Mouse (Mus musculus) MEL (cell line): Measurements from ENCODE around the gene Gm42957. TPM values are rescaled to one million over a fixed set of nuclear protein-coding genes. Genes with fewer than 3 reads are reported as not detected.

ENCODE experiments used
- DNase-seq: peaks from one replicate; pipeline ENCODE4 v3.0.0; 2011; ENCODE audit warnings: low read depth, low spot score
- H3K27ac ChIP-seq: 2 replicates; pipeline ENCODE4 v1.5.1; 2012; ENCODE audit warnings: low read depth, mild to moderate bottlenecking, control low read depth, low read length, moderate library complexity; ENCODE audit not compliant: control insufficient read depth
- H3K27me3 ChIP-seq, 2 experiments: fragments of 150-350 bp in 1 of 2; sonication (generic) in 1 of 2; 2 replicates each; pipeline ENCODE4 v1.6.1; 2012; ENCODE audit warnings: low read length in 2 of 2, mild to moderate bottlenecking in 2 of 2, improper control_type of control experiment in 1 of 2, moderate library complexity in 1 of 2; ENCODE audit not compliant: insufficient read depth in 2 of 2, control insufficient read depth in 1 of 2
- H3K36me3 ChIP-seq, 2 experiments: 2 replicates each; pipeline ENCODE4 v1.6.1; 2012 to 2014; ENCODE audit warnings: low read length in 2 of 2, improper control_type of control experiment in 1 of 2, inconsistent platforms in 1 of 2, mild to moderate bottlenecking in 1 of 2; ENCODE audit not compliant: insufficient read depth in 2 of 2, control insufficient read depth in 1 of 2
- H3K4me1 ChIP-seq, 2 experiments: fragments of 150-350 bp in 1 of 2; sonication (generic) in 1 of 2; 2 replicates each; pipeline ENCODE4 v1.6.1; 2012; ENCODE audit warnings: low read length in 2 of 2, improper control_type of control experiment in 1 of 2, mild to moderate bottlenecking in 1 of 2; ENCODE audit not compliant: insufficient read depth in 2 of 2, control insufficient read depth in 1 of 2
- H3K4me3 ChIP-seq, 2 experiments: fragments of 150-350 bp in 1 of 2; sonication (generic) in 1 of 2; 2 replicates each; pipeline ENCODE4 v1.5.1; 2012; ENCODE audit warnings: low read depth in 2 of 2, low read length in 2 of 2, mild to moderate bottlenecking in 2 of 2, moderate library complexity in 2 of 2, control low read depth in 1 of 2, improper control_type of control experiment in 1 of 2; ENCODE audit not compliant: control insufficient read depth in 1 of 2, insufficient read depth in 1 of 2
- H3K79me2 ChIP-seq: 2 replicates; pipeline ENCODE4 v1.6.1; 2012; ENCODE audit warnings: mild to moderate bottlenecking, low read length, moderate library complexity; ENCODE audit not compliant: control insufficient read depth, poor library complexity, insufficient read depth
- H3K9ac ChIP-seq: 2 replicates; pipeline ENCODE4 v1.6.1; 2012; ENCODE audit warnings: low read depth, mild to moderate bottlenecking, control low read depth, low read length, moderate library complexity; ENCODE audit not compliant: control insufficient read depth, poor library complexity, severe bottlenecking
- H3K9me3 ChIP-seq: fragments of 150-350 bp; sonication (generic); replicated peaks from 2 replicates; pipeline ENCODE4 v1.6.1; 2012; ENCODE audit warnings: mild to moderate bottlenecking, low read length, improper control_type of control experiment, moderate library complexity; ENCODE audit not compliant: insufficient read depth
- BHLHE40 ChIP-seq: IDR thresholded peaks from 2 replicates; pipeline ENCODE4 v1.6.1; 2012; ENCODE audit warnings: low read depth, mild to moderate bottlenecking, inconsistent platforms, low read length, improper control_type of control experiment, borderline replicate concordance
- CTCF ChIP-seq, 3 experiments: IDR thresholded peaks in 2 of 3; conservative IDR thresholded peaks in 1 of 3; 2 replicates each; pipeline ENCODE4 v1.5.1; 2011 to 2012; ENCODE audit warnings: low read length in 3 of 3, low read depth in 2 of 3, mild to moderate bottlenecking in 2 of 3, improper control_type of control experiment in 1 of 3, inconsistent platforms in 1 of 3, mixed read lengths in 1 of 3, moderate library complexity in 1 of 3; ENCODE audit not compliant: control insufficient read depth in 1 of 3, insufficient read depth in 1 of 3, poor library complexity in 1 of 3, severe bottlenecking in 1 of 3
- E2F4 ChIP-seq: IDR thresholded peaks from 2 replicates; pipeline ENCODE4 v1.6.1; 2011; ENCODE audit warnings: low read depth, low read length, improper control_type of control experiment, borderline replicate concordance
- ELF1 ChIP-seq: IDR thresholded peaks from 2 replicates; pipeline ENCODE4 v1.6.1; 2014; ENCODE audit warnings: low read depth, mild to moderate bottlenecking, inconsistent platforms, low read length, improper control_type of control experiment, moderate library complexity
- EP300 ChIP-seq, 2 experiments: IDR thresholded peaks; 2 replicates each; pipeline ENCODE4 v1.6.1; 2011; ENCODE audit warnings: improper control_type of control experiment in 2 of 2, low read length in 2 of 2, low read depth in 1 of 2, mild to moderate bottlenecking in 1 of 2
- GATA1 ChIP-seq: IDR thresholded peaks from 2 replicates; pipeline ENCODE4 v1.6.1; 2011; ENCODE audit warnings: low read depth, low read length, improper control_type of control experiment
- HCFC1 ChIP-seq: IDR thresholded peaks from 2 replicates; pipeline ENCODE4 v1.6.1; 2012; ENCODE audit warnings: low read depth, mild to moderate bottlenecking, inconsistent platforms, low read length, improper control_type of control experiment, moderate library complexity
- JUND ChIP-seq: IDR thresholded peaks from 2 replicates; pipeline ENCODE4 v1.6.1; 2011; ENCODE audit warnings: low read depth, mild to moderate bottlenecking, improper control_type of control experiment, low read length
- KAT2A ChIP-seq: conservative IDR thresholded peaks from 2 replicates; pipeline ENCODE4 v1.6.1; 2012; ENCODE audit warnings: low read depth, low read length, improper control_type of control experiment, inconsistent platforms
- MAFK ChIP-seq: IDR thresholded peaks from 2 replicates; pipeline ENCODE4 v1.6.1; 2011; ENCODE audit warnings: low read depth, mild to moderate bottlenecking, low read length, improper control_type of control experiment, borderline replicate concordance
- MAZ ChIP-seq: IDR thresholded peaks from 2 replicates; pipeline ENCODE4 v1.6.1; 2012; ENCODE audit warnings: low read depth, mild to moderate bottlenecking, inconsistent platforms, low read length, improper control_type of control experiment
- MXI1 ChIP-seq: IDR thresholded peaks from 2 replicates; pipeline ENCODE4 v1.6.1; 2011; ENCODE audit warnings: mild to moderate bottlenecking, low read depth, low read length, improper control_type of control experiment
- MYB ChIP-seq: IDR thresholded peaks from 2 replicates; pipeline ENCODE4 v1.6.1; 2011; ENCODE audit warnings: mild to moderate bottlenecking, low read depth, low read length, improper control_type of control experiment
- MYC ChIP-seq: IDR thresholded peaks from 2 replicates; pipeline ENCODE4 v1.6.1; 2011; ENCODE audit warnings: low read depth, mild to moderate bottlenecking, low read length, improper control_type of control experiment, moderate library complexity
- NELFE ChIP-seq: IDR thresholded peaks from 2 replicates; pipeline ENCODE4 v1.6.1; 2011; ENCODE audit warnings: low read depth, low read length, improper control_type of control experiment
- NRF1 ChIP-seq: IDR thresholded peaks from 2 replicates; pipeline ENCODE4 v1.6.1; 2014; ENCODE audit warnings: low read depth, mild to moderate bottlenecking, inconsistent platforms, low read length, improper control_type of control experiment, moderate library complexity; ENCODE audit not compliant: poor library complexity, insufficient read depth, severe bottlenecking
- POLR2A ChIP-seq, 2 experiments: IDR thresholded peaks; 2 replicates each; pipeline ENCODE4 v1.6.1; 2011 to 2012; ENCODE audit warnings: low read length in 2 of 2, mild to moderate bottlenecking in 2 of 2, control low read depth in 1 of 2, improper control_type of control experiment in 1 of 2, low read depth in 1 of 2, moderate library complexity in 1 of 2; ENCODE audit not compliant: control insufficient read depth in 1 of 2, insufficient read depth in 1 of 2, poor library complexity in 1 of 2
- POLR2AphosphoS5 ChIP-seq: IDR thresholded peaks from 2 replicates; pipeline ENCODE4 v1.6.1; 2012; ENCODE audit warnings: low read depth, borderline replicate concordance, mild to moderate bottlenecking, inconsistent platforms, low read length, moderate library complexity, mixed read lengths
- RAD21 ChIP-seq: IDR thresholded peaks from 2 replicates; pipeline ENCODE4 v1.6.1; 2011; ENCODE audit warnings: mild to moderate bottlenecking, low read depth, low read length, improper control_type of control experiment
- RCOR1 ChIP-seq: IDR thresholded peaks from 2 replicates; pipeline ENCODE4 v1.6.1; 2012; ENCODE audit warnings: low read depth, mild to moderate bottlenecking, inconsistent platforms, low read length, improper control_type of control experiment
- SIN3A ChIP-seq: IDR thresholded peaks from 2 replicates; pipeline ENCODE4 v1.6.1; 2012; ENCODE audit warnings: low read length, improper control_type of control experiment, inconsistent platforms
- SMC3 ChIP-seq: IDR thresholded peaks from 2 replicates; pipeline ENCODE4 v1.6.1; 2011; ENCODE audit warnings: low read depth, low read length, improper control_type of control experiment
- TBP ChIP-seq: IDR thresholded peaks from 2 replicates; pipeline ENCODE4 v1.8.0; 2011; ENCODE audit warnings: low read depth, low read length, improper control_type of control experiment
- TCF12 ChIP-seq: IDR thresholded peaks from 2 replicates; pipeline ENCODE4 v1.6.1; 2014; ENCODE audit warnings: low read depth, mild to moderate bottlenecking, inconsistent platforms, low read length, improper control_type of control experiment, moderate library complexity
- USF1 ChIP-seq: IDR thresholded peaks from 2 replicates; pipeline ENCODE4 v1.6.1; 2014; ENCODE audit warnings: low read depth, mild to moderate bottlenecking, inconsistent platforms, low read length, improper control_type of control experiment, moderate library complexity
- USF2 ChIP-seq, 2 experiments: IDR thresholded peaks; 2 replicates each; pipeline ENCODE4 v1.6.1; 2011 to 2012; ENCODE audit warnings: improper control_type of control experiment in 2 of 2, low read length in 2 of 2, borderline replicate concordance in 1 of 2, inconsistent platforms in 1 of 2, low read depth in 1 of 2, mild to moderate bottlenecking in 1 of 2; ENCODE audit not compliant: insufficient read depth in 1 of 2
- ZC3H11A ChIP-seq: IDR thresholded peaks from 2 replicates; pipeline ENCODE4 v1.6.1; 2012; ENCODE audit warnings: low read depth, mild to moderate bottlenecking, inconsistent platforms, low read length, improper control_type of control experiment
- ZKSCAN1 ChIP-seq: IDR thresholded peaks from 2 replicates; pipeline ENCODE4 v1.6.1; 2012; ENCODE audit warnings: low read depth, mild to moderate bottlenecking, inconsistent platforms, low read length, improper control_type of control experiment, moderate library complexity
- ZMIZ1 ChIP-seq: IDR thresholded peaks from 2 replicates; pipeline ENCODE4 v1.6.1; 2012; ENCODE audit warnings: low read depth, mild to moderate bottlenecking, inconsistent platforms, low read length, improper control_type of control experiment, moderate library complexity
- polyA plus RNA-seq, 2 experiments: library from polyadenylated mRNA; stranded (reverse) in 1 of 2; unstranded in 1 of 2; fragments of >175 nt in 1 of 2; fragments of >200 nt in 1 of 2; gene quantifications; 2 replicates each; pipeline versions ENCODE4 v1.2.1 to v1.2.4; 2012; ENCODE audit warnings: low replicate concordance in 2 of 2, low read depth in 1 of 2; ENCODE audit not compliant: insufficient read length in 2 of 2, insufficient read depth in 1 of 2, missing spikeins in 1 of 2
- total RNA-seq: library from RNA; depleted of rRNA; stranded (reverse); fragments of 300-350 nt; gene quantifications from 2 replicates; pipeline ENCODE4 v1.2.3, GENCODE M21; 2012

The Gm42957 gene
- total and polyA plus RNA-seq, 3 experiments = 0.06 to 0.19 TPM; not detected in 1

DNA sequence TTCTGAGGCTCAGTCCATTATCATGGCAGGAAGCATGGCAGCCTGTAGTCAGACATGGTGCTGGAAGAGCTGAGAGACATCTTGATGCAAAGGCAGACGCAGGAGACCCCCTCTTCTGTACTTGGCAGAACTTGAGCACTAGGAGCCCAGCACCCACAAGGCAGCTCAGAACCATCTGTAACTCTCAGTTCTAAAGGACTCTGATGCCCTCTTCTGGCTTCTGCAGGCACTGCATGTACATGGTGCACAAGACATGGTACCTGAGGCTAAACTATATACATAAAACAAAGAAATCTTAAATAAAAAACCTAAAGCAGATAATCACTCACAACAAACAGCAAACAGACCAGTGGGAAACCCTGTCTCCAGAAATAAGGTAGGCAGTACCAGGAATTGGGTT, 3.9 kb downstream of the Gm42957 start:
- no peak overlapping the region for H3K27ac ChIP-seq
- peak; percentile 67; the same call in 1 of the 2 replicates for TF ChIP-seq SIN3A
- TF ChIP-seq USF1 = no peak
- no peak for TF ChIP-seq RCOR1
- TF ChIP-seq CTCF (IDR thresholded peaks at IDR 0.05 in 2 of 3, conservative IDR thresholded peaks at IDR 0.05 in 1 of 3; ENCODE audit: control insufficient read depth in 1 of 3, insufficient read depth in 1 of 3, low read depth in 2 of 3, low read length in 3 of 3, poor library complexity in 1 of 3, severe bottlenecking in 1 of 3) = peak; percentile 88 to 98 (median 97)
- 0 out of 2 replicates have a peak, but pooled peaks have one; percentile 56 for TF ChIP-seq MXI1
- TF ChIP-seq RAD21 = peak; percentile 95
- TF ChIP-seq NELFE = no peak
- TF ChIP-seq POLR2AphosphoS5 = no peak
- TF ChIP-seq ZKSCAN1 = no peak
- TF ChIP-seq ZMIZ1 = no peak
- no peak for TF ChIP-seq ELF1
- TF ChIP-seq SMC3 = peak; percentile 87
- no peak for TF ChIP-seq GATA1
- 0 out of 2 replicates have a peak, but pooled peaks have one; percentile 70 for TF ChIP-seq MYC
- peak; percentile 63; the same call in 1 of the 2 replicates for TF ChIP-seq BHLHE40
- no peak for TF ChIP-seq POLR2A (IDR thresholded peaks at IDR 0.05; ENCODE audit: control insufficient read depth in 1 of 2, insufficient read depth in 1 of 2, low read depth in 1 of 2, low read length in 2 of 2, poor library complexity in 1 of 2)
- TF ChIP-seq MAZ = no peak; the same call in 1 of the 2 replicates
- no peak for TF ChIP-seq KAT2A
- TF ChIP-seq JUND = no peak
- TF ChIP-seq HCFC1 = peak; percentile 51; the same call in 1 of the 2 replicates
- no peak for TF ChIP-seq MAFK
- TF ChIP-seq NRF1 = no peak
- peak; percentile 96 for TF ChIP-seq ZC3H11A
- peak; percentile 20; the same call in 1 of the 2 replicates for TF ChIP-seq TCF12
- no peak for TF ChIP-seq USF2 (IDR thresholded peaks at IDR 0.05; ENCODE audit: borderline replicate concordance in 1 of 2, insufficient read depth in 1 of 2, low read depth in 1 of 2, low read length in 2 of 2)
- TF ChIP-seq E2F4 = no peak
- 0 out of 2 replicates have a peak, but pooled peaks have one; percentile 23 for TF ChIP-seq TBP
- TF ChIP-seq MYB = no peak
- no peak for TF ChIP-seq EP300 (IDR thresholded peaks at IDR 0.05; ENCODE audit: low read depth in 1 of 2, low read length in 2 of 2)
- H3K9ac ChIP-seq = no peak overlapping the region
- H3K36me3 ChIP-seq = peaks cover 2 to 14% of the 10 kb centered on the region in 2 experiments; a peak in 3 of 4 replicates
- peak; percentile 93 for DNase-seq
- H3K9me3 ChIP-seq = no peaks in the 10 kb centered on the region
- H3K4me3 ChIP-seq = no peak overlapping the region
- peaks cover 11% of the 10 kb centered on the region for H3K79me2 ChIP-seq
- H3K4me1 ChIP-seq = peaks cover 3 to 15% of the 10 kb centered on the region in 2 experiments; a peak in 3 of 4 replicates
- H3K27me3 ChIP-seq = no peaks in the 10 kb centered on the region
